Mouse (Mus musculus) stomach, postnatal 0 days (tissue): Measurements from ENCODE around the gene Iqschfp.

Experiments
- CTCF ChIP-seq: IDR thresholded peaks from 2 replicates; pipeline ENCODE4 v1.5.1; 2016; ENCODE audit warnings: antibody characterized with exemption, low read depth, mild to moderate bottlenecking, moderate library complexity
- EP300 ChIP-seq: optimal IDR thresholded peaks from 2 replicates; pipeline ENCODE3; 2016; ENCODE audit warnings: antibody characterized with exemption

- TF ChIP-seq CTCF (no peak), EP300 (no peak)
These were observed 354.1 kb downstream of the Iqschfp start for GRCm38 (mm10) chr3:68246154-68246553.
